ENCODE assay signal across 28 mouse cellular contexts in genomic region chr4:26926060-26926459, GRCm38 (mm10).
"Had no signal": no experiment of that assay in that cellular context is flagged by ENCODE, and none has a peak within 500 bp of the region (broad histone marks: within the 10 kb centered on the region; RNA-seq: fewer than 3 reads in every experiment).

No protein-coding gene starts in this region.

- H3K4me3 ChIP-seq: embryonic facial prominence, embryonic 10.5 days; embryonic facial prominence, embryonic 12.5 days; embryonic facial prominence, embryonic 13.5 days; embryonic facial prominence, embryonic 15.5 days; erythroblast, embryonic 14.5 days; forebrain, embryonic 10.5 days; forebrain, embryonic 12.5 days; forebrain, embryonic 13.5 days; forebrain, embryonic 15.5 days; gastrocnemius, adult 2 months; heart, adult 2 months had no signal

- DNase-seq: cerebellum, adult 8-10 months; cerebellum, adult 9-10 months; cerebellum, adult 9-11 months; cerebellum, postnatal 10 days; cerebellum, postnatal 14 days; cerebellum, postnatal 25 days; cerebellum, postnatal 36 days; embryo, embryonic 11 days; forebrain, postnatal 0 days; gastrocnemius, adult 2 months; gastrocnemius, postnatal 10 days; gastrocnemius, postnatal 14 days; gastrocnemius, postnatal 25 days; gastrocnemius, postnatal 36 days; heart, adult 11 months; heart, adult 18-20 months; heart, adult 2 months had no signal

- H3K27me3 ChIP-seq: embryonic facial prominence, embryonic 12.5 days; embryonic facial prominence, embryonic 13.5 days; embryonic facial prominence, embryonic 15.5 days; forebrain, embryonic 12.5 days; forebrain, embryonic 13.5 days; forebrain, embryonic 15.5 days had no signal

- H3K4me2 ChIP-seq: embryonic facial prominence, embryonic 12.5 days; embryonic facial prominence, embryonic 13.5 days; embryonic facial prominence, embryonic 15.5 days; forebrain, embryonic 12.5 days; forebrain, embryonic 13.5 days; forebrain, embryonic 15.5 days had no signal

- H3K9me3 ChIP-seq: embryonic facial prominence, embryonic 10.5 days; embryonic facial prominence, embryonic 12.5 days; embryonic facial prominence, embryonic 13.5 days; embryonic facial prominence, embryonic 15.5 days; forebrain, embryonic 10.5 days; forebrain, embryonic 12.5 days; forebrain, embryonic 13.5 days; forebrain, embryonic 15.5 days had no signal

- ATAC-seq: forebrain, embryonic 13.5 days; forebrain, embryonic 14.5 days; forebrain, embryonic 15.5 days; forebrain, embryonic 16.5 days; forebrain, postnatal 0 days had no signal

- H3K9ac ChIP-seq: embryonic facial prominence, embryonic 12.5 days; embryonic facial prominence, embryonic 13.5 days; embryonic facial prominence, embryonic 15.5 days; forebrain, embryonic 12.5 days; forebrain, embryonic 13.5 days; forebrain, embryonic 15.5 days; forebrain, postnatal 0 days had no signal

- H3K27ac ChIP-seq: embryonic facial prominence, embryonic 10.5 days; embryonic facial prominence, embryonic 12.5 days; embryonic facial prominence, embryonic 13.5 days; embryonic facial prominence, embryonic 15.5 days; forebrain, embryonic 10.5 days; forebrain, embryonic 12.5 days; forebrain, embryonic 13.5 days; forebrain, embryonic 15.5 days; gastrocnemius, adult 2 months; heart, adult 2 months had no signal

- H3K4me1 ChIP-seq: embryonic facial prominence, embryonic 10.5 days; embryonic facial prominence, embryonic 12.5 days; embryonic facial prominence, embryonic 13.5 days; embryonic facial prominence, embryonic 15.5 days; forebrain, embryonic 10.5 days had no signal

- H3K36me3 ChIP-seq: embryonic facial prominence, embryonic 10.5 days; embryonic facial prominence, embryonic 12.5 days; embryonic facial prominence, embryonic 13.5 days; embryonic facial prominence, embryonic 15.5 days; forebrain, embryonic 10.5 days; forebrain, embryonic 12.5 days; forebrain, embryonic 15.5 days had no signal
